Mouse (Mus musculus) heart, adult 18-20 months (tissue): ENCODE measurements around the gene Hnmt. TPM values are rescaled to one million over a fixed set of nuclear protein-coding genes. Genes with fewer than 3 reads are reported as not detected.
A peak's percentile ranks its signal among the peaks of the same experiment; 100 is the strongest.
"Not testable (repeated sequence)": the region's sequence is repeated elsewhere in the genome, so short reads cannot be mapped to it uniquely, and the experiment has no call there.

ENCODE experiments used
- DNase-seq, 2 experiments: peaks; one replicate each; pipeline ENCODE4 v3.0.0; 2021 to 2022; ENCODE audit warnings: mixed read lengths in 1 of 2
- long read RNA-seq, 2 experiments: library from polyadenylated mRNA; stranded (forward); transcript quantifications; one replicate each; pipeline ENCODE4 v2.0.0; 2021
- total RNA-seq, 2 experiments: library from RNA; stranded (reverse); gene quantifications; 2 replicates each; pipeline ENCODE4 v1.2.3; 2021

Gene Hnmt
- 10 to 100 TPM; 16.3 to 22.0 TPM for total RNA-seq
- long read RNA-seq, experiment 1, transcript Hnmt-202 (6 exons, 994 nt) = major isoform, 5 of 10 reads
- long read RNA-seq, experiment 1, partial matches to known transcripts = 1 of 10 reads
- long read RNA-seq, experiment 1, other reads (novel, unspliced or antisense) = 1 of 10 reads
- long read RNA-seq, experiment 2, transcript Hnmt-202 (6 exons, 994 nt) = major isoform, 5 of 8 reads
- long read RNA-seq, experiment 2, partial matches to known transcripts = 2 of 8 reads
- long read RNA-seq, experiment 2, other reads (novel, unspliced or antisense) = 1 of 8 reads

DNA sequence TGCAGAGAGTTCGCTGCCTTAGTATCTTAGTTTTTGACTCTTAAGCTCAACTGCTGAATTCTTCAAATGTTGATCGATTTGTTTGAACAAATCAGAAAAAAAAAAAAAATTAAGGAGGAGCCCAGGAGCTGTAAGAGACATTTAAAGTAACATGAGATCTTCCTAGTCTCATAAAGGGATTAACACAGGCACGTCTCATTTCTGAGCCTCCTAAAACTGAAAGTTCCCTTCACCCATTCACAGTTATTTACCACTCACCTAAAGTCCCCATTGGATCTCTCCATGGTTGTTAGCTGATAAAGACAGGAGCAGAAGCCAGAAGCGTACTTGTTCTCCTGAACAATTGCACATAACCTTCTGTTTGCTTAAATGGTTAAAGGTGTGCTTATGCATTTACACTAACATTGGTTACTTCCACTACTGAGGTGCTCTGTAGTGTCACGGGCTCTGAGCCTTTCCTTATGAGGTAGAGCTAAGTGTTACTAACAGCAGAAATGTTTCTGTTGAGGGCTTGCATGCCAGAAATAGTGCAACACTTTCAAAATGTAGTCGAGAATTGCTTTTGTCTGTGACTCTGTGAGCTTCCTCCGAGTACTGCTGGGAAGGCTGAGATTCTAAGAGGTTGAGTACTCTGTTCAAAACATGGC, at the start of gene Hnmt:
Gene Hnmt (minus strand): TSS at position 51 of the 647 bp plus-strand sequence.
- DNase-seq = peak in 1 of 2 experiments; percentile 20

DNA sequence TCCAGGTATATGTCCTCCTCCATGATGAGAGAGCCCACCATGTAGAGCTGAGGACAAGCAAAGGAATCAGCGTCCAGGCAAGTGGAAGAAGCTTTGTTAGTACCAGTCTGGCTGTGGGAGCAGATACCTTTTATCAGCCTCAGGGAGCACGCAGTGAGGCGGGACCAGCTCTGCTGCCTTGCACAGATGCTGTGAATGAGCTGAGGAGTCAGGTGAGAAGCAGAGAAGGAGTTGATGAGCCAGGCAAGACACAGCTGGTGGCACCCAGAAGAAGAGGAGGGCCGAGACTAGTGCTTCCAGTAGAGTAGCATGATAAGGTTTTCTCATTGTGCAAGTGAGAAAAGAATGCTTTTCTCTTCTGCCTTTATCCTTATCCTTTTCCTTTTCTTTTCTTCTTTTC, 47.3 kb upstream of the Hnmt start, which contains the start of gene Tbpl2:
Gene Tbpl2 (minus strand): TSS at position 101 of the 400 bp plus-strand sequence.
- DNase-seq = no peak

DNA sequence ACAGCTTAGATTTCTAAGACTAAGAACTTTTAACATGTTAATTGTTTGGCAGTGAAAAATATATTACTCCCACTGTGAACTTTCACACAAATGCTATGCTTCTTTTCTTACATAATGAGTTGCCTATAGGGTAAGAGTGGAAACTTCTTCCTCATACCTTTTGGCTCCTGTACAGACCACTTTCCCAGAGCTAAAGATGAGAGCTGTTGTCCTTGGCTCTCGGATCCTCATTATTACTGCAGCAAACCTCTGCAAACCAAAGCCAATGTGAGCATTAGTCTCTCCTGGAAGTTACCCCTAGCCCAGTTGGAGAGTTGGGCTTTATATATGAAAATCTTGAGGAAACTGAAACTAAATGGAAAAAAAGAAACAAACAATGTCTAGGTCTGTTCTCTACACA, 41.7 kb upstream of the Hnmt start:
- DNase-seq = no peak

- DNase-seq = no peak
Observed at GRCm38 (mm10) chr2:24050459-24050858, 1.3 kb upstream of the Hnmt start.

- peak; percentile 73 to 74 for DNase-seq
Observed at GRCm38 (mm10) chr2:24048480-24049097, 605 bp downstream of the Hnmt start.

GRCm38 (mm10) chr2:24047551-24048479, 1.4 kb downstream of the Hnmt start:
- DNase-seq = no peak

DNA sequence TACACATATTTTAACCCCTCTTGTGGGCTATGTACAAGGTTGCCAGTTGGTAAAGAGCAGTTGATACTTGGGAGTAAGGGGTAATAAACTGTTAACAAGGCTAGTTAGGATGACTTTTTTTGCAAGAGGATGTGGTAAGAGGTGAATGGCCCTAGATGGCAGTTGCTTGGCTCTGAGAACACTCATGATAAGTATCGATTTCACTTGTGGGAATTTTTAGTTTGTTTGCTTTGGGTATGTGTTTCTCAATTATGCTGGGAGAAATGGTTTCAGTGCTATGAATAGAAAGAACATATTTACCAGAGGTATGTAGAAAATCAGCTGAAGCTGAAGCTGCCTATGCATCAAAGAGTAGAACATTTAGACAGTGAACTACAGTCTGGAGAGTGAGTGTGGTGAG, 6.3 kb downstream of the Hnmt start:
- no peak for DNase-seq

- no peak for DNase-seq
Observed at GRCm38 (mm10) chr2:24040531-24040930, 8.7 kb downstream of the Hnmt start.

GRCm38 (mm10) chr2:24019386-24019785, 29.8 kb downstream of the Hnmt start:
- not testable (repeated sequence) for DNase-seq

DNA sequence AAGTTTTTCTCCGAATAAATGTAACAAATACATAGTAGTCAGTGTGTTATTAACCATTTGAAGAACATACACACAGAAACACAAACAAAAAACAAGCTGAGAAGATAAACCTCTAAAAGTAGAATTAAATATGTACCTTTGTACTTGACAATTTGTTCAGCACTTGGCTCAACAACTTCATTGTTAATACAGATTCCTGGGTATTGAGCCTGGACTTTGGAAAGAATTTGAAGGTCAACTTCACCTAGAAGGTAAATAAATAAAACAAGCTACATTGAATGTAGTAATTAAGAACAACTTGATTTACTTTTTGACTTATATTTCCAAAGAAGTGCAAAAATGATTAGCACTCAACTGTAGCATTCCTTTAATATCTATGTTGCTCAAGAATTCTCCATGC, 30.2 kb downstream of the Hnmt start:
- DNase-seq = no peak

- DNase-seq = no peak
Observed at GRCm38 (mm10) chr2:24014957-24015356, 34.2 kb downstream of the Hnmt start.

DNA sequence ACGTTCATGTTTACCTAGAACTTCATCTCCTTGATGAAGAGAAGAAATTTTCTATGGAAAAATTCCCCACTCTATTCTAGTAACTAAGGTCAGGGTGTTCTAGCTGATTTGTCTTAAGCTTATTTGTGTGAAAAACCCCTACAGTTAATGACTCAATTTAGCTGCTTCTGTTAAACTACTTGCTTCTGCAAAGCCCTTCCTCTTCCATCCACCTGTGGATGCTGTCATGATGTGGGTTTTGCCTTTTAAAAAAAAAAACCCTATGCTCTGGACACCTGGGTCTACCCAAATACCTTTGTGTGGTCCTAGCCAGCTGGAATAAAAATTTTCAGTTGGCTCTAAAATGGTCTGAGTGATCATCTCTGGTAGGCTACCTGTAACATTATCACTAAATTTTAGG, 49.9 kb downstream of the Hnmt start:
- DNase-seq = no peak

GRCm38 (mm10) chr2:23998836-23999235, 50.4 kb downstream of the Hnmt start:
- DNase-seq = no peak

DNA sequence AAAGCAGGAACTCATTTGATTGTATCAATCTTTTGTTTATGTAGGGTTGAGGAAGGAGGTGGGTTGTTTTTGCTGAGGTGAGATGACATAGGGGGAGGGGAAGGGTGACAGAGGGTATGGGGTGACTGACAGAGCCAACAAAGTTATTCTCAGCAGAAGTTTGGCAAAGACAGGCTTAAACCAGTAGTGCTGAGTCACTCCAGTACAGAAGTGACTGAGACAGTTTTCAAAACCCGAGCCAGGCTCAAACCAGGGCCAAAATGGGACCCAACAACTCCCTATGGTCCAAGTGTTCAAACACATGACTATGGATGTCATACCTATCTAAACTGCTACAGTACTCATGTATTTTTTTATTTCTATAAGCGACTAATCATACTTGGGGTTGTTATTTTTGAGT, 52.4 kb downstream of the Hnmt start:
- peak in 1 of 2 experiments; percentile 1 for DNase-seq

DNA sequence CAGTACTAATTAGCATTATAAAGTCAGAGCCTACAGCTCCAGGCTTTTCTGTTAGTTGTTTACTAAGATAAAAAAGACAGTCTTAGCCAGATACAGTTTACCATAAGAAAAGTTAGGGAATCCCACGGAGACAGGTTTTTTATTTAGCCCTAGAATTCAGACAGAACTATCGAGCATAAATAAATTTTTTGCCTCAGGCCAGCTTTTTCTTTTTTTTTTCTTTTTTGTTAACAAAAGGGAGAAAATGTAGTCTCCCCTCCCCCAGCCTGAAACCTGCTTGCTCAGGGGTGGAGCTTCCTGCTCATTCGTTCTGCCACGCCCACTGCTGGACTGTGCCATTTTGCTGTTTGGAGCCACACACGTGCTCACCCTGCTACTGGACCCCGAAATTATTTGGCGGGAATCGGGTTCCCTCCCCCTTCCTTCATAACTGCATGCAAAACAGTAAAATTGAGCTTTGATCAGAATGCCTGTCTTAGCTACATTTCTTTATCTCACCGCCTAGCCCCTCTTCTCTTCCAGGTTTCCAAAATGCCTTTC, 59.1 kb downstream of the Hnmt start:
- DNase-seq = not testable (repeated sequence)

- no peak for DNase-seq
Observed at GRCm38 (mm10) chr2:23987283-23987682, 61.9 kb downstream of the Hnmt start.

DNA sequence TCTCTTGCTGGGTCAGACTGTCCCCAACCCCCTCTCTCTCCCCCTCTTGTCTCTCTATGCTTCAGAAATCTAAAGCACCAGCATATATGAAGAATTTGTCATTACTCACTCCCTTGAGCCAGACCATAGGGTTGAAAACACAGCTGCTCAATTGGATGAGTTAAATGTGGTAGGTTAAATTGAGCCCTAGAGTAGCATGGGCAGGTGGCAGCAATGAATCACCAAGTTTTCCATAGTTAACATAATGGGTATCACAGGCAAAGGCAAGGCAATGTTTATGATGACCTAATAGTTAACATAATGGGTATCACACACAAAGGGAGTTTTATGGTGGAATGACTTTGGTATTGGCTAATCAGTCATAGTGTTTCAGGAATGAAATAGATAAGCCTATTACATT, 65.9 kb downstream of the Hnmt start:
- DNase-seq = no peak

DNA sequence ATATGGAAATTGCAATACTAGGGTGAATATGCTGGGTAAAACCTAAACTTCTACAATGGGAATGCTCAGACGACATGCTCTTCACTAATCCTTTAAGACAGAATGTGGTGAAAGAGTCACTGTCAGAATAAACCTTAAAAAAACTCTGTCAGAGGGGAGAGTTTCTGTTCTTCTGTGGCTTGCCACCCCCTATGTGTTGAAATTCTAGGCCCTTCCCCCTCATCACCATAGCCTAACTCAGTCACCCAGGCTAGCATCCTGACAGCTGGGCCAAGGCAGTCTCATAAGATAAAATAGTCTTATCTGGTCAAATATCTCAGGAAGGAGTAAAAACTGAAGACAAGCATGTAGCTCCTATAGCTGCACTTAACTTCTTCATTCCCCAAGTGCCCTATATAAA, 66.3 kb downstream of the Hnmt start:
- no peak for DNase-seq

GRCm38 (mm10) chr2:23960659-23961274, 88.4 kb downstream of the Hnmt start:
- not testable (repeated sequence) for DNase-seq
